Mouse (Mus musculus) hindbrain, embryonic 12.5 days (tissue): Measurements from ENCODE around the gene Adamtsl5. TPM values are rescaled to one million over a fixed set of nuclear protein-coding genes. Genes with fewer than 3 reads are reported as not detected.
"Not testable (repeated sequence)": the region's sequence is repeated elsewhere in the genome, so short reads cannot be mapped to it uniquely, and the experiment has no call there.

Source experiments
- ATAC-seq: fragments of 200-750 bp; cut with Nextera tagmentation; 2 replicates; pipeline ENCODE4 v1.8.0; 2017; ENCODE audit warnings: moderate TSS enrichment; ENCODE audit not compliant: low FRiP score
- H3K27ac ChIP-seq: fragments of 300-500 bp; sonication (generic); 2 replicates; pipeline ENCODE4 v1.5.1; 2016; ENCODE audit warnings: mild to moderate bottlenecking
- H3K27me3 ChIP-seq: fragments of 300-500 bp; sonication (generic); 2 replicates; pipeline ENCODE4 v1.6.1; 2016; ENCODE audit warnings: mild to moderate bottlenecking
- H3K36me3 ChIP-seq: fragments of 300-500 bp; sonication (generic); 2 replicates; pipeline ENCODE4 v1.6.1; 2016; ENCODE audit warnings: mild to moderate bottlenecking
- H3K4me1 ChIP-seq: fragments of 300-500 bp; sonication (generic); 2 replicates; pipeline ENCODE4 v1.6.1; 2016
- H3K4me2 ChIP-seq: fragments of 300-500 bp; sonication (generic); replicated peaks from 2 replicates; pipeline ENCODE4 v1.6.1; 2016; ENCODE audit warnings: mild to moderate bottlenecking
- H3K4me3 ChIP-seq: fragments of 300-500 bp; sonication (generic); 2 replicates; pipeline ENCODE4 v1.5.1; 2016; ENCODE audit warnings: mild to moderate bottlenecking
- H3K9ac ChIP-seq: fragments of 300-500 bp; sonication (generic); 2 replicates; pipeline ENCODE4 v1.6.1; 2016; ENCODE audit warnings: mild to moderate bottlenecking, moderate library complexity
- H3K9me3 ChIP-seq: fragments of 300-500 bp; sonication (generic); replicated peaks from 2 replicates; pipeline ENCODE4 v1.6.1; 2016; ENCODE audit warnings: mild to moderate bottlenecking
- WGBS: fragments of 180-500 bp; shearing (Covaris S2); methylation state at CpG from one replicate; pipeline ENCODE4 v1.1.7; 2016; 5-methylcytosine and 5-hydroxymethylcytosine counted together
- polyA plus RNA-seq: library from polyadenylated mRNA; unstranded; fragments of >200 nt; fragmentation: Nextera tagmentation; extraction: Ambion mirVana; gene quantifications from 2 replicates; pipeline ENCODE4 v1.2.1, GENCODE M21; 2016

Gene Adamtsl5
- polyA plus RNA-seq, 1 experiment from 2014 or later: 0.77 TPM

DNA sequence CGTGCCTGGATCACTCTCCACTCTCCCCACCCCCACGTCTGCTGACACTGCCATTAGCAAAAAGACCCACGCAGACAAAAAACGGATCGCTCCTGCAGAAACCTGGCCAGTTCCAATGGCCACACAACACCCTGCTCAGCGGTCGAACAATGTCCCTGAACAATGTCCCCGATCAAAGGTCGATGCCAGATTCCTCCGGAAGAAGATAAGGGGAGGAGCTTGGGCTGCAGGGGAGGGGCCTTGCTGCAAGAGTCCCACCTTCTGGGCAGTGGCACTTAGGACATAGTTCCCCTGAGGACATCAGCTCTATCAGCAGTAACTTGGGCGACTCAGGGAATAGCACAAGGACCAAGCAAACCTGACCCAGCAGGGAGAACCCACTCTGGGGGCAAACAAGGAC is 3.7 kb upstream of the Adamtsl5 start:
- Histone ChIP-seq H3K27ac (no peak overlapping the region), H3K4me2 (no peak overlapping the region), H3K4me3 (no peak overlapping the region), H3K9ac (no peak overlapping the region), H3K9me3 (no peaks in the 10 kb centered on the region), H3K4me1 (peaks cover 20% of the 10 kb centered on the region), H3K27me3 (peaks cover 100% of the 10 kb centered on the region), H3K36me3 (no peaks in the 10 kb centered on the region)
- ATAC-seq: no peak
- 24% methylated on average over 11 of the region's 11 CpGs for WGBS

GRCm38 (mm10) chr10:80350292-80350691 is 2.1 kb upstream of the Adamtsl5 start:
- H3K36me3 ChIP-seq: no peaks in the 10 kb centered on the region
- H3K4me1 ChIP-seq: peaks cover 13% of the 10 kb centered on the region
- WGBS: 5% methylated on average over 7 of the region's 7 CpGs
- peaks cover 98% of the 10 kb centered on the region for H3K27me3 ChIP-seq
- no peak overlapping the region for H3K9ac ChIP-seq
- peak; percentile 55 for ATAC-seq
- no peak overlapping the region for H3K4me2 ChIP-seq
- H3K9me3 ChIP-seq: no peaks in the 10 kb centered on the region
- H3K27ac ChIP-seq: no peak overlapping the region
- no peak overlapping the region for H3K4me3 ChIP-seq

DNA sequence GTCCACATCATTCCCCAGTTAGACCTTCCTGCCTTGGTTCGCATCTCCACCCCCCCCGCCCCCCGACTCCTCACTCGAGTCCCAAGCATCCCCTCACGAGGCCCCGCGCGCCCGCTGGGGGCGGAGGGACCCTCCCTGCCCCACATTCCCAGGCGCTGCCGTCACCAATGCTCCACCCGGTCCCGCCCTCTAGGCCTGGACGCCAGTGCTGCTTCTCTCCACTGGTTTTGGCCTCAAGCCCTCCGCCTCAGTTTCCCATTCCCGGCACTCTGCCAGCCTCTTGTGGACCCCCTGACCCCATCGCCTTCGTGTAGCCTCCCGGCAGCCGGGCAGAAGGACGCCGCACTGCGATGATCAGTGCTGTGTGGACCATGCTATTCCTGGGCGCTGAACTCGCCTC is 769 bp upstream of the Adamtsl5 start:
- 15% methylated on average over 26 of the region's 26 CpGs for WGBS
- no peaks in the 10 kb centered on the region for H3K9me3 ChIP-seq
- 0 out of 2 replicates have a peak overlapping the region, but pooled peaks have one; percentile 13 for H3K4me2 ChIP-seq
- H3K27ac ChIP-seq: no peak overlapping the region
- H3K4me1 ChIP-seq: peaks cover 18% of the 10 kb centered on the region
- peak overlapping the region; percentile 6; the same call in 1 of the 2 replicates for H3K9ac ChIP-seq
- ATAC-seq: no peak
- H3K27me3 ChIP-seq: peaks cover 98% of the 10 kb centered on the region
- no peaks in the 10 kb centered on the region for H3K36me3 ChIP-seq
- peak overlapping the region; percentile 7; the same call in 1 of the 2 replicates for H3K4me3 ChIP-seq

- H3K9ac ChIP-seq: no peak overlapping the region
- H3K27ac ChIP-seq: no peak overlapping the region
- H3K4me1 ChIP-seq: peaks cover 30% of the 10 kb centered on the region
- H3K27me3 ChIP-seq: peaks cover 98% of the 10 kb centered on the region
- WGBS: 13% methylated on average over 17 of the region's 17 CpGs
- H3K9me3 ChIP-seq: no peaks in the 10 kb centered on the region
- H3K4me3 ChIP-seq: no peak overlapping the region
- H3K4me2 ChIP-seq: no peak overlapping the region
- no peak for ATAC-seq
- no peaks in the 10 kb centered on the region for H3K36me3 ChIP-seq
Measured at GRCm38 (mm10) chr10:80347514-80347967, 671 bp downstream of the Adamtsl5 start.

DNA sequence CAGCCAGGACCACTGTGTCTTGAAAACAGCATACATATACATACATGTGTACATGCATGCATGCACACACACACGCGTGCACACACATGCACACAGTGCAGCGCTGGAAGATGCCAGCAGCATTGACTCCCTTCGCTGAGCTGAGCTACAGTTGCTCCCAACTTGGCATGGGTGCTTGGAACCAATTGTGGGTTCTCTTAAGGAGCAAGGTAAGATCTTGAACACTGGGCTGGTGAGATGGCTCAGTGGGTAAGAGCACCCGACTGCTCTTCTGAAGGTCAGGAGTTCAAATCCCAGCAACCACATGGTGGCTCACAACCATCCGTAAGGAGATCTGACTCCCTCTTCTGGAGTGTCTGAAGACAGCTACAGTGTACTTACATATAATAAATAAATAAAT is 2.3 kb downstream of the Adamtsl5 start:
- not testable (repeated sequence) for H3K4me3 ChIP-seq, H3K9me3 ChIP-seq, H3K36me3 ChIP-seq, H3K4me2 ChIP-seq, ATAC-seq, H3K27ac ChIP-seq, H3K9ac ChIP-seq
- Histone ChIP-seq H3K27me3 (peaks cover 98% of the 10 kb centered on the region), H3K4me1 (peaks cover 45% of the 10 kb centered on the region)
- 67% methylated on average over 6 of the region's 6 CpGs for WGBS

DNA sequence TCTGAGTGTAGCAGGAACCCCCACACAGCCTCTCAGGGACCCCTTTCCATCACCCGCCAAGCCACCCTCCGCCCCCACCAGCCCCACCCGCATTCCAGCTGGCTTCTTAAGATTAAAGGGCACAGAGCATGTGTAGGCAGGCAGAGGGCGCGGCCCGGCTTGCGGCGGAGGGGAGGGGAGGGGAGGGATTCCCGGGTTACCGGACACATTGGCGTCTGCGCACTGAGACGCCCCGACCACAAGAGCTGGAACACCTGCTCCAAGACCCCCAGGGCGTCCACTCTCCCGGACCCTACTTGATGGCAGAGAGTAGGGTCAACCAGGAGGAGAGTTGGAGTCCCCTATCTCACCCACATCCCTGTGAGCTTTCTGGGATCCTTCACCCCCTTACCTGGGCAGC is 3.1 kb downstream of the Adamtsl5 start:
- Histone ChIP-seq H3K27ac (no peak overlapping the region), H3K9me3 (no peaks in the 10 kb centered on the region), H3K9ac (no peak overlapping the region), H3K4me2 (peak overlapping the region; percentile 1; the same call in 1 of the 2 replicates), H3K36me3 (no peaks in the 10 kb centered on the region), H3K4me3 (no peak overlapping the region), H3K4me1 (peaks cover 49% of the 10 kb centered on the region), H3K27me3 (peaks cover 98% of the 10 kb centered on the region)
- WGBS: 0% methylated on average over 10 of the region's 16 CpGs
- ATAC-seq: no peak

- Histone ChIP-seq H3K9me3 (no peaks in the 10 kb centered on the region), H3K4me3 (no peak overlapping the region), H3K4me2 (no peak overlapping the region), H3K27me3 (peaks cover 94% of the 10 kb centered on the region), H3K9ac (no peak overlapping the region), H3K27ac (no peak overlapping the region), H3K36me3 (no peaks in the 10 kb centered on the region), H3K4me1 (peaks cover 50% of the 10 kb centered on the region)
- no peak for ATAC-seq
- 43% methylated on average over 9 of the region's 9 CpGs for WGBS
Measured at GRCm38 (mm10) chr10:80344131-80344661, 4.0 kb downstream of the Adamtsl5 start.

GRCm38 (mm10) chr10:80343425-80343895 is 4.8 kb downstream of the Adamtsl5 start:
- Histone ChIP-seq H3K27me3 (peaks cover 87% of the 10 kb centered on the region), H3K27ac (no peak overlapping the region), H3K9me3 (no peaks in the 10 kb centered on the region), H3K4me1 (peaks cover 43% of the 10 kb centered on the region), H3K4me3 (peak overlapping the region; percentile 33), H3K36me3 (no peaks in the 10 kb centered on the region), H3K4me2 (peak overlapping the region; percentile 54), H3K9ac (no peak overlapping the region)
- 29% methylated on average over 11 of the region's 13 CpGs for WGBS
- peak; percentile 15 for ATAC-seq

- Histone ChIP-seq H3K36me3 (no peaks in the 10 kb centered on the region), H3K4me1 (peaks cover 38% of the 10 kb centered on the region), H3K27me3 (peaks cover 81% of the 10 kb centered on the region), H3K27ac (no peak overlapping the region), H3K4me2 (peak overlapping the region; percentile 54), H3K9ac (peak overlapping the region; percentile 45; the same call in 1 of the 2 replicates), H3K9me3 (no peaks in the 10 kb centered on the region), H3K4me3 (peak overlapping the region; percentile 33)
- peak; percentile 72 for ATAC-seq
- WGBS: under 1% methylated on average over 27 of the region's 33 CpGs
Measured at GRCm38 (mm10) chr10:80342749-80343424, 5.3 kb downstream of the Adamtsl5 start.

DNA sequence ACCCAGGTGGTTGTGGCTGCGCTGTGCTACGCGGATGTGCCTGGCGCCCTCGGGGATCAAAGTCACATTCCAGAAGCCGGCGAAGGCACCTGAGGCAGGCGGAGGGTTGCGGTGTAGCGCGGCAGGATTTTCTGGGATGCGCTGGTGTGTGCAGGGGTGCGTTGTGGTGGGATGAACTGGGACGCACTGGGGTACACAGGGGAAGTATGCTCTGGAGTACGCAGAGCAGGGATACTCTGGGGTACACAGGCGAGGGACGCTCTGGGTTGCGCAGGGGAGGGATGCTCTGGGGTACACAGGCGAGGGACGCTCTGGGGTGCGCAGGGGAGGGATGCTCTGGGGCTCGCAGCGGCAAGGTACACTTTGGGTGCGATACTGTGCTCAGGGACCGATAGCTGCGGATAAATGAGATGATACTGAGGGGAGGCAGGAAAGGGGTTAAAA is 5.9 kb downstream of the Adamtsl5 start:
- Histone ChIP-seq H3K27me3 (peaks cover 75% of the 10 kb centered on the region), H3K9me3 (no peaks in the 10 kb centered on the region), H3K9ac (peak overlapping the region; percentile 45; the same call in 1 of the 2 replicates), H3K27ac (no peak overlapping the region), H3K4me3 (peak overlapping the region; percentile 33), H3K36me3 (no peaks in the 10 kb centered on the region), H3K4me2 (peak overlapping the region; percentile 54), H3K4me1 (peaks cover 38% of the 10 kb centered on the region)
- 2% methylated on average over 26 of the region's 26 CpGs for WGBS
- ATAC-seq: no peak

GRCm38 (mm10) chr10:80341491-80342304 is 6.5 kb downstream of the Adamtsl5 start:
- WGBS: 2% methylated on average over 44 of the region's 47 CpGs
- H3K9me3 ChIP-seq: no peaks in the 10 kb centered on the region
- no peak overlapping the region for H3K27ac ChIP-seq
- H3K9ac ChIP-seq: no peak overlapping the region
- H3K36me3 ChIP-seq: no peaks in the 10 kb centered on the region
- ATAC-seq: 0 out of 2 replicates have a peak, but pooled peaks have one; percentile 3
- peaks cover 38% of the 10 kb centered on the region for H3K4me1 ChIP-seq
- peak overlapping the region; percentile 54 for H3K4me2 ChIP-seq
- peaks cover 70% of the 10 kb centered on the region for H3K27me3 ChIP-seq
- H3K4me3 ChIP-seq: peak overlapping the region; percentile 33

GRCm38 (mm10) chr10:80341026-80341425 is 7.2 kb downstream of the Adamtsl5 start:
- Histone ChIP-seq H3K36me3 (no peaks in the 10 kb centered on the region), H3K9ac (no peak overlapping the region), H3K4me3 (no peak overlapping the region), H3K4me2 (no peak overlapping the region), H3K27ac (no peak overlapping the region), H3K4me1 (peaks cover 38% of the 10 kb centered on the region), H3K9me3 (no peaks in the 10 kb centered on the region), H3K27me3 (peaks cover 65% of the 10 kb centered on the region)
- ATAC-seq: no peak
- WGBS: 13% methylated on average over 21 of the region's 21 CpGs
